In genomic region chr11:36221271-36221975, GRCm38 (mm10) we compare ENCODE assay signal across 8 mouse cellular contexts.
DNase-seq lines count a peak whose midpoint lies in the region; ATAC-seq and TF ChIP-seq lines count a peak whose summit lies in the region.

No protein-coding gene starts in this region.

- no peak overlapping the region for H3K9ac ChIP-seq in CH12.LX (ENCODE audit: insufficient read depth, low read depth)
- H3K9ac ChIP-seq in heart, embryonic 13.5 days: peak overlapping the region; percentile 62; the same call in 1 of the 2 replicates
- H3K9ac ChIP-seq in kidney, embryonic 15.5 days: no peak overlapping the region
- H3K9ac ChIP-seq in neural tube, embryonic 12.5 days: no peak overlapping the region

- H3K27ac ChIP-seq in CH12.LX (ENCODE audit: insufficient read depth, low read depth): no peak overlapping the region
- H3K27ac ChIP-seq in heart, embryonic 13.5 days (replicated peaks): 0 out of 2 replicates have a peak overlapping the region, but pooled peaks have one; percentile 76
- H3K27ac ChIP-seq in kidney, embryonic 15.5 days: no peak overlapping the region
- H3K27ac ChIP-seq in neural tube, embryonic 12.5 days: no peak overlapping the region

- DNase-seq in CH12.LX (ENCODE audit: extremely low read depth) (no peak), liver (peak; percentile 61)
- DNase-seq in c-Kit-positive CD71-negative TER-119-negative erythroid progenitor cells, embryonic 14.5 days (ENCODE audit: low read depth): peak; percentile 50
- DNase-seq in fibroblast of lung, adult 2 months (ENCODE audit: low read depth): peak; percentile 40
- peak; percentile 50 for DNase-seq in thymus, postnatal 4 days

- H3K4me3 ChIP-seq in CH12.LX (replicated peaks in 1 of 3; ENCODE audit: low read depth in 2 of 3, low read length in 2 of 3, poor library complexity in 1 of 3): no peak overlapping the region
- peak overlapping the region; percentile 41 for H3K4me3 ChIP-seq in heart, embryonic 13.5 days
- H3K4me3 ChIP-seq in kidney, embryonic 15.5 days (replicated peaks): peak overlapping the region; percentile 26
- H3K4me3 ChIP-seq in neural tube, embryonic 12.5 days: peak overlapping the region; percentile 7; the same call in 1 of the 2 replicates

- peak; percentile 4 for TF ChIP-seq RAD21 in CH12.LX (IDR thresholded peaks at IDR 0.05; ENCODE audit: low read depth, low read length)

- H3K36me3 ChIP-seq in CH12.LX (replicated peaks in 1 of 2; ENCODE audit: control insufficient read depth in 1 of 2, insufficient read depth in 1 of 2, low read length in 1 of 2): no peaks in the 10 kb centered on the region
- no peaks in the 10 kb centered on the region for H3K36me3 ChIP-seq in heart, embryonic 13.5 days
- H3K36me3 ChIP-seq in kidney, embryonic 15.5 days: no peaks in the 10 kb centered on the region
- H3K36me3 ChIP-seq in neural tube, embryonic 12.5 days: no peaks in the 10 kb centered on the region

- WGBS in heart, embryonic 13.5 days: 11% methylated on average over 10 of the region's 10 CpGs
- WGBS in kidney, embryonic 15.5 days: 14% methylated on average over 10 of the region's 10 CpGs
- 13% methylated on average over 10 of the region's 10 CpGs for WGBS in neural tube, embryonic 12.5 days

- H3K79me2 ChIP-seq in CH12.LX (replicated peaks; ENCODE audit: control insufficient read depth, extremely low read depth, insufficient read depth, poor library complexity, severe bottlenecking): no peaks in the 10 kb centered on the region

- no peak overlapping the region for H3K4me2 ChIP-seq in CH12.LX (ENCODE audit: insufficient read depth, low read depth, poor library complexity, severe bottlenecking)
- H3K4me2 ChIP-seq in heart, embryonic 13.5 days: peak overlapping the region; percentile 69
- H3K4me2 ChIP-seq in kidney, embryonic 15.5 days: peak overlapping the region; percentile 52
- H3K4me2 ChIP-seq in neural tube, embryonic 12.5 days (replicated peaks): peak overlapping the region; percentile 48

- ATAC-seq in heart, embryonic 13.5 days (ENCODE audit: extremely low read depth, insufficient number of reproducible peaks, low FRiP score, low TSS enrichment): no peak
- ATAC-seq in kidney, embryonic 15.5 days (replicated peaks; ENCODE audit: low FRiP score): peak; percentile 87
- ATAC-seq in neural tube, embryonic 12.5 days (ENCODE audit: low FRiP score, low read depth): peak; percentile 86

- TF ChIP-seq CTCF in CH12.LX (conservative IDR thresholded peaks at IDR 0.05 in 1 of 2, IDR thresholded peaks at IDR 0.05 in 1 of 2; ENCODE audit: low read depth in 2 of 2, low read length in 2 of 2): peak in 1 of 2 experiments; percentile 25; a peak in 1 of 4 replicates

- TF ChIP-seq EP300 in CH12.LX (IDR thresholded peaks at IDR 0.05; ENCODE audit: low read length): no peak

- in situ Hi-C loops in CH12.LX (cut with MboI; ENCODE audit: low pct_ligation_motif_present, low pct_unique_long_range_greater_than_20kb, low sequenced_read_pairs): no loop called here

- no peaks in the 10 kb centered on the region for H3K27me3 ChIP-seq in CH12.LX (replicated peaks)
- H3K27me3 ChIP-seq in heart, embryonic 13.5 days (replicated peaks): no peaks in the 10 kb centered on the region
- no peaks in the 10 kb centered on the region for H3K27me3 ChIP-seq in kidney, embryonic 15.5 days
- no peaks in the 10 kb centered on the region for H3K27me3 ChIP-seq in neural tube, embryonic 12.5 days (replicated peaks)

- dilution Hi-C loops in CH12.LX (cut with MboI; ENCODE audit: extremely low pct_ligation_motif_present, extremely low pct_unique_long_range_greater_than_20kb, low sequenced_read_pairs): no loop called here

- H3K4me1 ChIP-seq in CH12.LX (ENCODE audit: control insufficient read depth in 1 of 2, insufficient read depth in 2 of 2): no peaks in the 10 kb centered on the region
- peaks cover 18% of the 10 kb centered on the region for H3K4me1 ChIP-seq in heart, embryonic 13.5 days
- peaks cover 9% of the 10 kb centered on the region for H3K4me1 ChIP-seq in kidney, embryonic 15.5 days
- peaks cover 25% of the 10 kb centered on the region for H3K4me1 ChIP-seq in neural tube, embryonic 12.5 days

- no peak for TF ChIP-seq POLR2A in CH12.LX (IDR thresholded peaks at IDR 0.05; ENCODE audit: low read depth, low read length)

- peaks cover 83% of the 10 kb centered on the region for H3K9me3 ChIP-seq in CH12.LX (replicated peaks; ENCODE audit: low read length)
- H3K9me3 ChIP-seq in heart, embryonic 13.5 days: no peaks in the 10 kb centered on the region
- no peaks in the 10 kb centered on the region for H3K9me3 ChIP-seq in kidney, embryonic 15.5 days (replicated peaks)
- no peaks in the 10 kb centered on the region for H3K9me3 ChIP-seq in neural tube, embryonic 12.5 days

TF ChIP-seq in CH12.LX, 34 proteins besides CTCF, POLR2A, EP300 and RAD21:
- TF ChIP-seq NRF1 (IDR thresholded peaks at IDR 0.05; ENCODE audit: low read depth, low read length) (no peak), MYC (IDR thresholded peaks at IDR 0.05; ENCODE audit: low read depth, low read length) (no peak), USF1 (IDR thresholded peaks at IDR 0.05; ENCODE audit: low read depth, low read length) (no peak), CHD1 (IDR thresholded peaks at IDR 0.05; ENCODE audit: low read depth, low read length) (no peak), BHLHE40 (IDR thresholded peaks at IDR 0.05; ENCODE audit: low read depth, low read length) (no peak), CHD2 (IDR thresholded peaks at IDR 0.05; ENCODE audit: low read length) (no peak), GABPA (IDR thresholded peaks at IDR 0.05; ENCODE audit: insufficient replicate concordance, low read depth, low read length) (no peak)

Comparison
In these comparisons a context has a peak if more than half of its experiments do, and no peak if none do; other contexts are left out.
1. H3K4me3 ChIP-seq: peak in heart, embryonic 13.5 days (single experiment), kidney, embryonic 15.5 days (single experiment) and neural tube, embryonic 12.5 days (single experiment); none in CH12.LX (0 of 3).